Mouse (Mus musculus) kidney, adult 2 months (tissue): ENCODE data around the gene Ptprk. TPM values are rescaled to one million over a fixed set of nuclear protein-coding genes. Genes with fewer than 3 reads are reported as not detected.

Experiments
- DNase-seq: peaks from one replicate; pipeline ENCODE4 v3.0.0; 2021
- H3K27ac ChIP-seq: fragments of 200-500 bp; 2 replicates; pipeline ENCODE4 v1.5.1; 2012; ENCODE audit warnings: low read depth, low read length, control low read depth, inconsistent platforms; ENCODE audit not compliant: insufficient read depth
- H3K27me3 ChIP-seq: fragments of 200-500 bp; replicated peaks from 2 replicates; pipeline ENCODE4 v1.6.1; 2012; ENCODE audit warnings: mild to moderate bottlenecking, moderate library complexity, low read length, inconsistent platforms; ENCODE audit not compliant: control insufficient read depth, insufficient read depth
- H3K36me3 ChIP-seq: fragments of 200-500 bp; 2 replicates; pipeline ENCODE4 v1.6.1; 2012; ENCODE audit warnings: mild to moderate bottlenecking, moderate library complexity, low read length, inconsistent platforms; ENCODE audit not compliant: control insufficient read depth, insufficient read depth
- H3K4me1 ChIP-seq: fragments of 200-500 bp; 2 replicates; pipeline ENCODE4 v1.6.1; 2011; ENCODE audit warnings: low read length; ENCODE audit not compliant: control insufficient read depth, insufficient read depth
- H3K4me3 ChIP-seq: fragments of 200-500 bp; 2 replicates; pipeline ENCODE4 v1.5.1; 2011; ENCODE audit warnings: mild to moderate bottlenecking, low read depth, low read length, control low read depth; ENCODE audit not compliant: insufficient read depth
- CTCF ChIP-seq: fragments of 200-500 bp; conservative IDR thresholded peaks from 2 replicates; pipeline ENCODE4 v1.5.1; 2011; ENCODE audit warnings: low read depth, mild to moderate bottlenecking, control low read depth, low read length, moderate library complexity, mixed read lengths; ENCODE audit not compliant: insufficient read depth, insufficient read length
- POLR2A ChIP-seq: fragments of 200-500 bp; IDR thresholded peaks from one replicate; pipeline ENCODE4 v1.6.1; 2011; ENCODE audit warnings: low read depth, low read length, control low read depth
- WGBS: fragments of 180-500 bp; shearing (Covaris S2); methylation state at CpG from one replicate; pipeline ENCODE4 v1.1.7; 2018; 5-methylcytosine and 5-hydroxymethylcytosine counted together
- polyA plus RNA-seq: library from polyadenylated mRNA; depleted of rRNA; stranded (reverse); fragments of >200 nt; gene quantifications from 2 replicates; pipeline ENCODE4 v1.2.3, GENCODE M21; 2012

The Ptprk gene
- polyA plus RNA-seq, 1 experiment = 50.2 TPM

DNA sequence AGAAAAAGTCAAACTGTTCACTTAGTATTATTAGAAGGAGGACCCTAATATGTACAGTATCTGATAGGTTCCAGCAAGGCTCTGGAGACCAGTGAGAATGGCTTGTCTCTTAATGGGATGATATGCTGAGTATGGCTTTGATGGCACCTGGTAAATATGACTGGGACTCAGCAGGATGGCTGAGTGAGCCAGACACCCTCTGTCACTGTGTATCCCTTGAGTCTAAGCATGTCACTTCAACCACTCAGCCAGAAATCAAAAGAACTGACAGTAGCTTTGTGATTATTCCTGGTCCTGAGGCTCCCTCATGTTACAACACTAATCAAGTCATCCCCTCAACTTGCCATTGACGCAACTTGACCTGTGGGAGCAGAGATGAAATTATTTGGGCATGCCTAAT is 383.4 kb downstream of the Ptprk start:
- H3K4me1 ChIP-seq = peaks cover 2% of the 10 kb centered on the region; the same call in 1 of the 2 replicates
- no peak for DNase-seq
- H3K27ac ChIP-seq = no peak overlapping the region
- WGBS = 91% methylated on average over 1 of the region's 1 CpGs
- no peaks in the 10 kb centered on the region for H3K36me3 ChIP-seq
- no peaks in the 10 kb centered on the region for H3K27me3 ChIP-seq
- H3K4me3 ChIP-seq = no peak overlapping the region
- no peak for TF ChIP-seq POLR2A
- no peak for TF ChIP-seq CTCF

DNA sequence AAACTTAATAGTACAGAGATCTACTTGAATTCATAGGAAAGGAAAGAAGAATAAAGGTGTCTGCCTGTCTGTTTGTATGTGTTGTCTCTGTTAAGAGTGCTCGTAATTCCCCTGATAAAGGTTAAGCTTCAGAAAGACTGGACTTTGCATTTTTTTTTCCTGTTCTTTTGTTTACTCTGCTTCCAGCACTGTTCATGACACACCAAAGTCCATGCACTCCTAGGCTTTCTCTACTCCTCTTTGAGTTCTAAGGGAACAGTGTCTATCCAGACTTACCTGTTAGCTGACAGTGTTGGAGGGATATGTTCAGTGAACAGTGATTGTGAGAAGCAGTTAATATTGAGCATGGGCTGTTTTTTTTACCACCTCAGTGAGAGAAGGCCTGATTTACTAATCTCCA is 385.3 kb downstream of the Ptprk start:
- H3K27me3 ChIP-seq = no peaks in the 10 kb centered on the region
- peak; percentile 41 for DNase-seq
- H3K36me3 ChIP-seq = no peaks in the 10 kb centered on the region
- WGBS = 64% methylated on average over 1 of the region's 1 CpGs
- TF ChIP-seq POLR2A (no peak), CTCF (no peak)
- peaks cover 2% of the 10 kb centered on the region; the same call in 1 of the 2 replicates for H3K4me1 ChIP-seq
- no peak overlapping the region for H3K27ac ChIP-seq
- no peak overlapping the region for H3K4me3 ChIP-seq

- no peak for TF ChIP-seq CTCF
- no peak for TF ChIP-seq POLR2A
- Histone ChIP-seq H3K4me1 (peaks cover 2% of the 10 kb centered on the region; the same call in 1 of the 2 replicates), H3K27me3 (no peaks in the 10 kb centered on the region), H3K4me3 (no peak overlapping the region), H3K36me3 (no peaks in the 10 kb centered on the region), H3K27ac (no peak overlapping the region)
- WGBS = 90% methylated on average over 1 of the region's 1 CpGs
- no peak for DNase-seq
Observed at GRCm38 (mm10) chr10:28463706-28464105, 389.1 kb downstream of the Ptprk start.

DNA sequence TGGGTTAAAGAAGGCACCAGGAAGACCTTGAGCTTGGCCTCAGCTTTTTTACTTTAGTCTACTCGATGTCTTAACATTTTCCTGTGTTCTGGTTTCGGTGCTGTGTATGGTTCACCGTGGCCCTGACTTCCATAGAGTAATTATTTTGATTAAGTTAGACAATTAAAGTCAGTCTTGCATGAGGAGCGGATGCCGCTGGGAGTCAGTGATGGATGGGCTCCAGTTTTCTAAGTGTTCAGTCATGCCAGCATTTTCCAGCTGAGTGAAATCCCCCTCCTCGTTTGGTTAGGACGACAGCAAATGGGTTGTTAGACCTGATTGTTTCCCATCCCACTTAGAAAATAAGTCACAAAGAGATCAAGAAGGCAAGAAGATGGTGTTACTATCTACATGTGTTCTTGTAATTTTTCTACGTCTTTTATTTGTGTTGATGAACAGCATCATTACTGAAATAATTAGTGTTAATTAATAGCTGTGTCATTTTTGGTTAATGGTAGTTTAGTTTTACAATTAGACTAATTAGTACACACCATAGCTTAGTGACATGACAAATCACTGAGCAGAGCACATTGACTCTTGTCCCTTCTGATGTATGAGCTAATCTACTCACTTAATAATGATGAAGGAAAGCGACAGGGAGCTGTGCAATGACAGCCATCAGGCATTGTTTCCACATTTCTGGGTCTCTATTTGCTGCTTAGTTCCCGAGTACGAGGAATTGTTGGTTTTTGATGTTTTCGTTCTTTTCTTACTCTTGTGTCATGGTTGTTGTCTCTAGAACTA is 390.3 kb downstream of the Ptprk start:
- no peaks in the 10 kb centered on the region for H3K27me3 ChIP-seq
- no peak overlapping the region for H3K27ac ChIP-seq
- no peaks in the 10 kb centered on the region for H3K36me3 ChIP-seq
- DNase-seq = no peak
- H3K4me3 ChIP-seq = no peak overlapping the region
- TF ChIP-seq CTCF (no peak), POLR2A (no peak)
- 54% methylated on average over 12 of the region's 12 CpGs for WGBS
- H3K4me1 ChIP-seq = peaks cover 2% of the 10 kb centered on the region; the same call in 1 of the 2 replicates

DNA sequence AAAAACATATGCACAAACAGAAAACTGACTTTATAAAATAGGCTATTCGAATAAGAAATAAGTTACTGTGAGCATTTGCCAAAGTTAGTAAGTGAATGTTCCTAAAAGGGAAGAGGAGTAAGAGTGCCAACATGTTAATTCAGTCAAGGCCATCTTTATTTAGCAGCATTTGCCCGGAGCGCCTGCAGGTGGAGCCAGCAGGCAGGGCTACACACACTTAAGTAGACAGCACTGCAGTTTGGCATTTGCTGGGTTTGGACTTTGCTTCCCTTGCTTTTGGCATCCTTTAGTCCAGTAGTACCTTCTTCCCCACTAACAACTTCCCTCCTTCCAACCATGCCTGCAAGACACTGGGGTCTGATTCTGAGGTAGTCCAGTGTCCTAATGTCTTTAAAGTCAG is 411.0 kb downstream of the Ptprk start:
- peak; percentile 69 for DNase-seq
- WGBS = 47% methylated on average over 3 of the region's 3 CpGs
- no peak for TF ChIP-seq POLR2A
- peak; percentile 76 for TF ChIP-seq CTCF

GRCm38 (mm10) chr10:28491006-28491405 is 416.4 kb downstream of the Ptprk start:
- Histone ChIP-seq H3K27me3 (no peaks in the 10 kb centered on the region), H3K4me1 (no peaks in the 10 kb centered on the region), H3K36me3 (no peaks in the 10 kb centered on the region), H3K27ac (no peak overlapping the region), H3K4me3 (no peak overlapping the region)
- 87% methylated on average over 1 of the region's 1 CpGs for WGBS
- no peak for DNase-seq
- TF ChIP-seq POLR2A (no peak), CTCF (no peak)

More for the DNA sequence above, 411.0 kb downstream of the Ptprk start:
- H3K27ac ChIP-seq = no peak overlapping the region
- H3K4me1 ChIP-seq = no peaks in the 10 kb centered on the region
- no peak overlapping the region for H3K4me3 ChIP-seq
- no peaks in the 10 kb centered on the region; the same call in 1 of the 2 replicates for H3K27me3 ChIP-seq
- H3K36me3 ChIP-seq = no peaks in the 10 kb centered on the region

DNA sequence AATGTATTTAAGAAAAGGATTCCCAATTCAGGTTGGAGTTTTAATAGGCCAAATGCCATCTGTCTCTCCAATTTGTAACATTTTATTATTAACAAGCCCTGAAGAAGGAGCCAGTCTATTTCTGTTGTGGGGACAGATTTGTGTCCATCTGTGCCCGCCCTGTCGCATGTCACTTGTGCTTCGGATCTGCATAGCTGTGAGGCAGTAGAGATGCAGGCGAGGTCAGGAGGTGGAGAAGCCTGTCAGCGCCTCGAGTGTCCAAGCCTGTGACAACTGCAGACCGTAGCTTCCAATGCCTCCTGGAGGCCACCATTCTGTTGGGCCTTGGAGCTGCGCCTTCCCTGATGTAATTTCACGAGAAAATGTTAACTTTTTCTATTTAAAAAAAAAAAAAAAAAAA is 417.6 kb downstream of the Ptprk start:
- 87% methylated on average over 9 of the region's 9 CpGs for WGBS
- no peaks in the 10 kb centered on the region for H3K4me1 ChIP-seq
- H3K27me3 ChIP-seq = no peaks in the 10 kb centered on the region
- H3K4me3 ChIP-seq = no peak overlapping the region
- H3K36me3 ChIP-seq = no peaks in the 10 kb centered on the region
- no peak for DNase-seq
- H3K27ac ChIP-seq = no peak overlapping the region
- TF ChIP-seq POLR2A (no peak), CTCF (no peak)
